Mouse (Mus musculus): ENCODE data around the gene Phf21b.

GRCm38 (mm10) chr15:84852457-84853070 lies 3.3 kb downstream of the Phf21b start:
- no peak for TF ChIP-seq E2F4 (IDR thresholded peaks at IDR 0.05; ENCODE audit: insufficient read depth)
- no peak for TF ChIP-seq TCF12 (IDR thresholded peaks at IDR 0.05; ENCODE audit: insufficient read depth, poor library complexity, severe bottlenecking)
- no peak for TF ChIP-seq USF1 (IDR thresholded peaks at IDR 0.05; ENCODE audit: low read depth)
- TF ChIP-seq POLR2A (IDR thresholded peaks at IDR 0.05; ENCODE audit: insufficient read length, low read depth), result no peak
